In the genomic region with DNA sequence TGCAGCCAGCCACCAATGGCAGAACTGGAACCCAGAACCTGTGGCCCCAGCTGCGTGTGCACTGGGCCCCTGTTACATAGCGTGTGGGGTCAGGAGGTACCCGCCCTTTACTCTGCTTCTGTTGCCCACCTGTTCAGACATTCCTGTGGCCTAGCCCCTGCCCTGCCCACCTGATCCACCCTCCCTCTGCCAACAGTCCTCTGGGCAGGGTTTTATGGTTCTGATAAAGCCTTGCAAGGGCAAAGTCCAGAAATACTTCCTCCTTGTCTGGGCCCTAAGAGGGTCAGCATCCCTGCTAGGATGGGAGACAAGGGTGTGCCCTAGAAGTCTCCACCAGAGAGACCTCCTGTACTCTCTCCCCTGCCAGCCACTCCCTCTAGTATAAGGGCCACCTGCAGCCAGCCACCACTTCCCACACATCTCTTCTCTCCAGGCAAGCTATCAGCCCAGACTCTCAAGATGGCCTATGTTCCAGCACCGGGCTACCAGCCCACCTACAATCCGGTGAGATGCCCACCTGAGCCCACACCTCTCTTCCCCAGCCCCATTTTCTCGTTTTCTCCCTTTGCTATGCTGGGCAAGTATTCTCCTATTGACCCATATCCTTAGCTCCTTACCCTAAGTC, we compare ENCODE assay signal across 12 mouse cellular contexts. TPM values are rescaled to one million over a fixed set of nuclear protein-coding genes. Genes with fewer than 3 reads are reported as not detected.
DNase-seq lines count a peak whose midpoint lies in the region; ATAC-seq and TF ChIP-seq lines count a peak whose summit lies in the region.
"Had no signal": no experiment of that assay in that cellular context is flagged by ENCODE, and none has a peak within 500 bp of the region (broad histone marks: within the 10 kb centered on the region; RNA-seq: fewer than 3 reads in every experiment).

A gene (plus strand): TSS at position 132 of the 625 bp plus-strand sequence.

- no peak for TF ChIP-seq CTCF in heart, adult 2 months (IDR thresholded peaks at IDR 0.05)
- no peak for TF ChIP-seq CTCF in testis, adult 2 months (IDR thresholded peaks at IDR 0.05; ENCODE audit: control insufficient read depth, insufficient read depth, insufficient replicate concordance, low read depth, low read length)

- H3K4me2 ChIP-seq in stomach, embryonic 16.5 days (ENCODE audit: low read depth, low read length) = peak within 1 kb of the TSS; percentile 31
- H3K4me2 ChIP-seq in hindbrain, embryonic 16.5 days (ENCODE audit: low read length) = no peak within 1 kb of the TSS
- no peak within 1 kb of the TSS for H3K4me2 ChIP-seq in midbrain, embryonic 11.5 days
- H3K4me2 ChIP-seq: neural tube, embryonic 13.5 days had no signal

- TF ChIP-seq EP300 in heart, adult 2 months (IDR thresholded peaks at IDR 0.05; ENCODE audit: insufficient read depth, low read depth, low read length) = no peak

- H3K9me3 ChIP-seq in stomach, embryonic 16.5 days (replicated peaks; ENCODE audit: control insufficient read depth, low read length) = no peaks in the 10 kb centered on the region
- no peaks in the 10 kb centered on the region for H3K9me3 ChIP-seq in hindbrain, embryonic 16.5 days (ENCODE audit: control insufficient read depth, low read length)
- no peaks in the 10 kb centered on the region for H3K9me3 ChIP-seq in midbrain, embryonic 11.5 days (ENCODE audit: control insufficient read depth, low read length)
- H3K9me3 ChIP-seq: neural tube, embryonic 13.5 days had no signal

- H3K79me2 ChIP-seq in heart, adult 2 months (replicated peaks; ENCODE audit: control insufficient read depth, insufficient read depth, low read length) = no peaks in the 10 kb centered on the region

- H3K4me3 ChIP-seq in heart, adult 2 months = no peak within 1 kb of the TSS
- H3K4me3 ChIP-seq in testis, adult 2 months (ENCODE audit: control insufficient read depth, low read depth, low read length) = no peak within 1 kb of the TSS
- peak within 1 kb of the TSS; percentile 31 for H3K4me3 ChIP-seq in stomach, embryonic 16.5 days (replicated peaks; ENCODE audit: low read length)
- H3K4me3 ChIP-seq in hindbrain, embryonic 16.5 days (ENCODE audit: low read length) = no peak within 1 kb of the TSS
- no peak within 1 kb of the TSS for H3K4me3 ChIP-seq in midbrain, embryonic 11.5 days (ENCODE audit: low read depth, low read length)
- H3K4me3 ChIP-seq: midbrain, embryonic 10.5 days; neural tube, embryonic 13.5 days had no signal

- TF ChIP-seq POLR2A in heart, adult 2 months (IDR thresholded peaks at IDR 0.05; ENCODE audit: insufficient read depth, low read depth, low read length) = no peak; the same call in 1 of the 2 replicates
- TF ChIP-seq POLR2A in testis, adult 2 months (IDR thresholded peaks at IDR 0.05; ENCODE audit: control insufficient read depth, low read depth, low read length) = no peak

- H3K4me1 ChIP-seq in heart, adult 2 months (ENCODE audit: control insufficient read depth, insufficient read depth, low read length) = peaks cover 3% of the 10 kb centered on the region
- H3K4me1 ChIP-seq in testis, adult 2 months (ENCODE audit: control insufficient read depth, insufficient read depth, low read length) = peaks cover 9% of the 10 kb centered on the region
- peaks cover 3% of the 10 kb centered on the region for H3K4me1 ChIP-seq in stomach, embryonic 16.5 days (ENCODE audit: control insufficient read depth, insufficient read depth, low read length)
- no peaks in the 10 kb centered on the region for H3K4me1 ChIP-seq in hindbrain, embryonic 16.5 days (ENCODE audit: control insufficient read depth, insufficient read depth, low read depth, low read length)
- no peaks in the 10 kb centered on the region for H3K4me1 ChIP-seq in midbrain, embryonic 11.5 days (ENCODE audit: control insufficient read depth, insufficient read depth, low read length)
- H3K4me1 ChIP-seq: midbrain, embryonic 10.5 days; neural tube, embryonic 13.5 days had no signal

- H3K27me3 ChIP-seq in heart, adult 2 months (ENCODE audit: control insufficient read depth, insufficient read depth, low read length) = no peaks in the 10 kb centered on the region
- no peaks in the 10 kb centered on the region for H3K27me3 ChIP-seq in testis, adult 2 months (ENCODE audit: control insufficient read depth, insufficient read depth, low read length)
- H3K27me3 ChIP-seq in stomach, embryonic 16.5 days (ENCODE audit: control insufficient read depth, insufficient read depth, low read length) = no peaks in the 10 kb centered on the region
- no peaks in the 10 kb centered on the region for H3K27me3 ChIP-seq in hindbrain, embryonic 16.5 days (replicated peaks; ENCODE audit: control insufficient read depth, insufficient read depth, low read length)
- H3K27me3 ChIP-seq in midbrain, embryonic 11.5 days (ENCODE audit: control insufficient read depth, insufficient read depth, low read length) = no peaks in the 10 kb centered on the region
- H3K27me3 ChIP-seq: neural tube, embryonic 13.5 days had no signal

- 82% methylated on average over 6 of the region's 6 CpGs for WGBS in heart, adult 2 months
- 64% methylated on average over 6 of the region's 6 CpGs for WGBS in stomach, embryonic 16.5 days
- 84% methylated on average over 6 of the region's 6 CpGs for WGBS in hindbrain, embryonic 16.5 days
- 85% methylated on average over 6 of the region's 6 CpGs for WGBS in midbrain, embryonic 11.5 days

- H3K36me3 ChIP-seq in heart, adult 2 months (ENCODE audit: control insufficient read depth, insufficient read depth, low read length) = peaks cover 6% of the 10 kb centered on the region; the same call in 1 of the 2 replicates
- H3K36me3 ChIP-seq in testis, adult 2 months (ENCODE audit: control insufficient read depth, insufficient read depth, low read length) = no peaks in the 10 kb centered on the region; the same call in 1 of the 2 replicates
- H3K36me3 ChIP-seq in stomach, embryonic 16.5 days (ENCODE audit: control insufficient read depth, insufficient read depth, low read length) = peaks cover 18% of the 10 kb centered on the region; the same call in 1 of the 2 replicates
- peaks cover 19% of the 10 kb centered on the region for H3K36me3 ChIP-seq in hindbrain, embryonic 16.5 days (ENCODE audit: control insufficient read depth, insufficient read depth, low read length)
- peaks cover 5% of the 10 kb centered on the region; the same call in 1 of the 2 replicates for H3K36me3 ChIP-seq in midbrain, embryonic 11.5 days (ENCODE audit: control insufficient read depth, insufficient read depth, low read length)

- no peak within 1 kb of the TSS for H3K9ac ChIP-seq in heart, adult 2 months (ENCODE audit: low read depth, low read length)
- peak within 1 kb of the TSS; percentile 20 for H3K9ac ChIP-seq in stomach, embryonic 16.5 days (ENCODE audit: low read length)
- no peak within 1 kb of the TSS for H3K9ac ChIP-seq in hindbrain, embryonic 16.5 days (ENCODE audit: low read depth, low read length)
- H3K9ac ChIP-seq in midbrain, embryonic 11.5 days (ENCODE audit: low read length) = no peak within 1 kb of the TSS
- H3K9ac ChIP-seq: liver, embryonic 14.5 days; neural tube, embryonic 13.5 days had no signal

- intact Hi-C loops in heart, adult 2 months (cut with DNase I) = no loop called here
- intact Hi-C loops in heart, postnatal 36 days (cut with DNase I) = no loop called here

- H3K27ac ChIP-seq in heart, adult 2 months = no peak within 1 kb of the TSS
- H3K27ac ChIP-seq in testis, adult 2 months (ENCODE audit: control insufficient read depth, insufficient read depth, low read depth, low read length) = no peak within 1 kb of the TSS
- peak within 1 kb of the TSS; percentile 87 for H3K27ac ChIP-seq in stomach, embryonic 16.5 days (ENCODE audit: low read length)
- H3K27ac ChIP-seq in hindbrain, embryonic 16.5 days (ENCODE audit: low read depth, low read length) = no peak within 1 kb of the TSS
- no peak within 1 kb of the TSS for H3K27ac ChIP-seq in midbrain, embryonic 11.5 days (ENCODE audit: low read depth, low read length)
- H3K27ac ChIP-seq: liver, embryonic 14.5 days; midbrain, embryonic 10.5 days; neural tube, embryonic 13.5 days had no signal

- no peak for DNase-seq in heart, adult 2 months
- DNase-seq in heart, adult 9 months (ENCODE audit: low spot score in 2 of 2) = no peak
- no peak for DNase-seq in testis, postnatal 14 days (ENCODE audit: low spot score)
- no peak for DNase-seq in heart, postnatal 36 days
- no peak for DNase-seq in midbrain, embryonic 11.5 days (ENCODE audit: low spot score, missing footprints)
- DNase-seq: gastrocnemius, postnatal 10 days had no signal

- ATAC-seq in stomach, embryonic 16.5 days (ENCODE audit: insufficient read depth, low FRiP score) = peak; percentile 80
- ATAC-seq in hindbrain, embryonic 16.5 days = no peak
- no peak for ATAC-seq in midbrain, embryonic 11.5 days (ENCODE audit: low FRiP score)

RNA-seq across cellular contexts. Expression of the gene that starts here (rescaled TPM):
- 10 to 100 TPM; 18.5 to 27.6 TPM for total RNA-seq in heart, adult 2 months (2021)
- 63.6 and 121 TPM in 2 replicates for polyA plus RNA-seq in heart, adult 2 months (2012; rRNA removed)
- 13.8 and 17.5 TPM in 2 replicates for polyA plus RNA-seq in testis, adult 2 months (2012; rRNA removed)
- 10 to 100 TPM; 29.4 to 48.3 TPM for total RNA-seq in heart, postnatal 36 days (2021)
- polyA plus RNA-seq in stomach, embryonic 16.5 days (2015; fragmentation: Nextera tagmentation; extraction: Ambion mirVana) = 353 and 382 TPM in 2 replicates
- polyA plus RNA-seq in hindbrain, embryonic 16.5 days (2015; fragmentation: Nextera tagmentation; extraction: Ambion mirVana) = 5.3 and 6.1 TPM in 2 replicates
- polyA plus RNA-seq in midbrain, embryonic 11.5 days (2014; fragmentation: Nextera tagmentation; extraction: Ambion mirVana) = 1.3 and 1.7 TPM in 2 replicates
